Mouse (Mus musculus) thymus, postnatal 4 days (tissue): ENCODE data around the gene Spaca7.
"Not testable (repeated sequence)": the region's sequence is repeated elsewhere in the genome, so short reads cannot be mapped to it uniquely, and the experiment has no call there.

Experiments used
- DNase-seq: peaks from one replicate; pipeline ENCODE4 v3.0.0; 2021

Spaca7 gene

GRCm38 (mm10) chr8:12572814-12573534, at the start of gene Spaca7:
Spaca7 (plus strand) TSS chr8:12573029.
- no peak for DNase-seq

GRCm38 (mm10) chr8:12524279-12524678, 48.5 kb upstream of the Spaca7 start:
- DNase-seq = no peak

GRCm38 (mm10) chr8:12528659-12529058, 44.2 kb upstream of the Spaca7 start:
- DNase-seq = no peak

- no peak for DNase-seq
Measured at GRCm38 (mm10) chr8:12535617-12536016, 37.2 kb upstream of the Spaca7 start.

GRCm38 (mm10) chr8:12536306-12536705, 36.5 kb upstream of the Spaca7 start:
- DNase-seq = no peak

- DNase-seq = no peak
Measured at GRCm38 (mm10) chr8:12545236-12545635, 27.6 kb upstream of the Spaca7 start.

- DNase-seq = no peak
Measured at GRCm38 (mm10) chr8:12545671-12546070, 27.2 kb upstream of the Spaca7 start.

- DNase-seq = no peak
Measured at GRCm38 (mm10) chr8:12547466-12548220, 25.2 kb upstream of the Spaca7 start.

- no peak for DNase-seq
Measured at GRCm38 (mm10) chr8:12548255-12548654, 24.6 kb upstream of the Spaca7 start.

- DNase-seq = no peak
Measured at GRCm38 (mm10) chr8:12548680-12549079, 24.1 kb upstream of the Spaca7 start.

GRCm38 (mm10) chr8:12555515-12556145, 17.2 kb upstream of the Spaca7 start:
- no peak for DNase-seq

- DNase-seq = no peak
Measured at GRCm38 (mm10) chr8:12558786-12559185, 14.0 kb upstream of the Spaca7 start.

GRCm38 (mm10) chr8:12561403-12561960, 11.3 kb upstream of the Spaca7 start:
- DNase-seq = peak; percentile 76

- DNase-seq = no peak
Measured at GRCm38 (mm10) chr8:12564307-12564706, 8.5 kb upstream of the Spaca7 start.

- no peak for DNase-seq
Measured at GRCm38 (mm10) chr8:12565488-12565887, 7.3 kb upstream of the Spaca7 start.

- DNase-seq = no peak
Measured at GRCm38 (mm10) chr8:12566509-12566908, 6.3 kb upstream of the Spaca7 start.

GRCm38 (mm10) chr8:12576003-12576402, 3.2 kb downstream of the Spaca7 start:
- DNase-seq = no peak

GRCm38 (mm10) chr8:12576739-12577138, 3.9 kb downstream of the Spaca7 start:
- no peak for DNase-seq

- not testable (repeated sequence) for DNase-seq
Measured at GRCm38 (mm10) chr8:12579339-12579999, 6.6 kb downstream of the Spaca7 start.

- no peak for DNase-seq
Measured at GRCm38 (mm10) chr8:12583785-12584184, 11.0 kb downstream of the Spaca7 start.

GRCm38 (mm10) chr8:12607223-12607622, 34.4 kb downstream of the Spaca7 start:
- DNase-seq = peak; percentile 89

- no peak for DNase-seq
Measured at GRCm38 (mm10) chr8:12608810-12609209, 36.0 kb downstream of the Spaca7 start.
